Mouse (Mus musculus) cerebellum, postnatal 4 days (tissue): ENCODE measurements around the gene Eva1a.

Experiments used
- DNase-seq, 2 experiments: peaks; one replicate each; pipeline ENCODE4 v3.0.0; 2022; ENCODE audit warnings: low spot score in 2 of 2, mixed read lengths in 1 of 2

The Eva1a gene

GRCm38 (mm10) chr6:82066515-82067081 is 25.8 kb downstream of the Eva1a start:
- DNase-seq: no peak

- no peak for DNase-seq
Observed at GRCm38 (mm10) chr6:82070459-82070858, 29.6 kb downstream of the Eva1a start.

- DNase-seq: no peak
Observed at GRCm38 (mm10) chr6:82073011-82073410, 32.2 kb downstream of the Eva1a start.

GRCm38 (mm10) chr6:82073567-82073966 is 32.7 kb downstream of the Eva1a start:
- DNase-seq: no peak

GRCm38 (mm10) chr6:82076364-82076763 is 35.5 kb downstream of the Eva1a start:
- DNase-seq: no peak

- no peak for DNase-seq
Observed at GRCm38 (mm10) chr6:82078875-82079274, 38.0 kb downstream of the Eva1a start.

- DNase-seq: no peak
Observed at GRCm38 (mm10) chr6:82083655-82084054, 42.8 kb downstream of the Eva1a start.

GRCm38 (mm10) chr6:82084235-82084634 is 43.4 kb downstream of the Eva1a start:
- no peak for DNase-seq

- DNase-seq: no peak
Observed at GRCm38 (mm10) chr6:82085313-82085908, 44.6 kb downstream of the Eva1a start.

GRCm38 (mm10) chr6:82088133-82088532 is 47.3 kb downstream of the Eva1a start:
- DNase-seq: no peak

- DNase-seq: peak in 1 of 2 experiments; percentile 8
Observed at GRCm38 (mm10) chr6:82091773-82092172, 50.9 kb downstream of the Eva1a start.

GRCm38 (mm10) chr6:82097705-82098104 is 56.9 kb downstream of the Eva1a start:
- DNase-seq: no peak

- no peak for DNase-seq
Observed at GRCm38 (mm10) chr6:82098456-82098855, 57.6 kb downstream of the Eva1a start.

- DNase-seq: no peak
Observed at GRCm38 (mm10) chr6:82110473-82110872, 69.6 kb downstream of the Eva1a start.

GRCm38 (mm10) chr6:82111111-82111510 is 70.3 kb downstream of the Eva1a start:
- no peak for DNase-seq

GRCm38 (mm10) chr6:82111540-82111939 is 70.7 kb downstream of the Eva1a start:
- no peak for DNase-seq

- no peak for DNase-seq
Observed at GRCm38 (mm10) chr6:82112127-82113090, 71.6 kb downstream of the Eva1a start.

- DNase-seq: no peak
Observed at GRCm38 (mm10) chr6:82115335-82115965, 74.6 kb downstream of the Eva1a start.

- no peak for DNase-seq
Observed at GRCm38 (mm10) chr6:82116176-82116575, 75.3 kb downstream of the Eva1a start.

- DNase-seq: no peak
Observed at GRCm38 (mm10) chr6:82117871-82118270, 77.0 kb downstream of the Eva1a start.

GRCm38 (mm10) chr6:82119322-82120162 is 78.7 kb downstream of the Eva1a start:
- DNase-seq: peak; percentile 31 to 57
